Comparison of ENCODE assay signal across 15 mouse cellular contexts in genomic region chr16:20730293-20730711, GRCm38 (mm10). TPM values are rescaled to one million over a fixed set of nuclear protein-coding genes. Genes with fewer than 3 reads are reported as not detected.
DNase-seq lines count a peak whose midpoint lies in the region; ATAC-seq and TF ChIP-seq lines count a peak whose summit lies in the region.
"Had no signal": no experiment of that assay in that cellular context is flagged by ENCODE, and none has a peak within 500 bp of the region (broad histone marks: within the 10 kb centered on the region; RNA-seq: fewer than 3 reads in every experiment).

No protein-coding gene starts in this region.

- 0 out of 2 replicates have a peak overlapping the region, but pooled peaks have one; percentile 28 for H3K27ac ChIP-seq in left cerebral cortex, adult 2 months
- H3K27ac ChIP-seq in heart, embryonic 11.5 days (ENCODE audit: low read depth, low read length) = no peak overlapping the region
- H3K27ac ChIP-seq in forebrain, postnatal 0 days (ENCODE audit: low read depth, low read length) = no peak overlapping the region
- H3K27ac ChIP-seq: hindbrain, postnatal 0 days; limb, embryonic 15.5 days had no signal

- H3K4me2 ChIP-seq in myocyte (ENCODE audit: low read depth) = peak overlapping the region; percentile 38
- no peak overlapping the region for H3K4me2 ChIP-seq in heart, embryonic 11.5 days
- H3K4me2 ChIP-seq in forebrain, postnatal 0 days (ENCODE audit: low read depth) = no peak overlapping the region
- H3K4me2 ChIP-seq: limb, embryonic 15.5 days had no signal

- H3K27me3 ChIP-seq in myocyte (ENCODE audit: control insufficient read depth, insufficient read depth, insufficient read length) = no peaks in the 10 kb centered on the region
- H3K27me3 ChIP-seq in heart, embryonic 11.5 days (ENCODE audit: control insufficient read depth, insufficient read depth, low read length) = peaks cover 35% of the 10 kb centered on the region
- peaks cover 8% of the 10 kb centered on the region for H3K27me3 ChIP-seq in forebrain, postnatal 0 days (ENCODE audit: insufficient read depth, low read length)

- H3ac ChIP-seq in myocyte (ENCODE audit: control insufficient read depth, insufficient read length) = no peak overlapping the region

- ATAC-seq in heart, embryonic 11.5 days (replicated peaks; ENCODE audit: insufficient number of reproducible peaks, low FRiP score, low TSS enrichment) = no peak
- no peak for ATAC-seq in forebrain, postnatal 0 days
- ATAC-seq: hindbrain, postnatal 0 days had no signal

- intact Hi-C loops in left cerebral cortex, adult 2 months (cut with DNase I) = no loop called here

- 31% methylated on average over 5 of the region's 5 CpGs for WGBS in heart, embryonic 11.5 days (ENCODE audit: insufficient replicate concordance)
- 49% methylated on average over 5 of the region's 5 CpGs for WGBS in forebrain, postnatal 0 days

- H3K4me3 ChIP-seq in left cerebral cortex, adult 2 months = no peak overlapping the region
- no peak overlapping the region for H3K4me3 ChIP-seq in myocyte
- no peak overlapping the region for H3K4me3 ChIP-seq in heart, embryonic 11.5 days (ENCODE audit: low read depth, low read length)
- no peak overlapping the region for H3K4me3 ChIP-seq in forebrain, postnatal 0 days (ENCODE audit: low read depth, low read length)
- H3K4me3 ChIP-seq: limb, embryonic 15.5 days; megakaryocyte, embryonic 14.5 days had no signal

- H3K9ac ChIP-seq in heart, embryonic 11.5 days (ENCODE audit: low read depth, low read length) = no peak overlapping the region
- H3K9ac ChIP-seq in forebrain, postnatal 0 days = no peak overlapping the region
- H3K9ac ChIP-seq: limb, embryonic 15.5 days had no signal

- no peaks in the 10 kb centered on the region for H3K79me2 ChIP-seq in myocyte (ENCODE audit: control insufficient read depth, insufficient read depth)

- no peak for TF ChIP-seq POLR2A in myocyte (IDR thresholded peaks at IDR 0.05; ENCODE audit: insufficient read length, low read depth)

- H3K4me1 ChIP-seq in heart, embryonic 11.5 days (ENCODE audit: control insufficient read depth, insufficient read depth, low read length) = peaks cover 6% of the 10 kb centered on the region; the same call in 1 of the 2 replicates
- 0 out of 2 replicates have a peak, but pooled peaks cover 4% of the 10 kb centered on the region for H3K4me1 ChIP-seq in forebrain, postnatal 0 days (ENCODE audit: insufficient read depth)

- no peaks in the 10 kb centered on the region for H3K36me3 ChIP-seq in myocyte (ENCODE audit: control insufficient read depth, insufficient read depth)
- H3K36me3 ChIP-seq in heart, embryonic 11.5 days (ENCODE audit: control insufficient read depth, insufficient read depth, low read length) = no peaks in the 10 kb centered on the region
- H3K36me3 ChIP-seq in forebrain, postnatal 0 days (ENCODE audit: insufficient read depth) = no peaks in the 10 kb centered on the region
- H3K36me3 ChIP-seq: limb, embryonic 15.5 days had no signal

- no peak for TF ChIP-seq CTCF in left cerebral cortex, adult 2 months (IDR thresholded peaks at IDR 0.05)
- no peak for TF ChIP-seq CTCF in forebrain, postnatal 0 days (IDR thresholded peaks at IDR 0.05; ENCODE audit: low read depth)

- DNase-seq in left cerebral cortex, adult 2 months (ENCODE audit: extremely low spot score in 1 of 2, low spot score in 2 of 2) = no peak
- DNase-seq in left cerebral cortex, adult 11 months (ENCODE audit: low spot score) = no peak
- DNase-seq in adipocyte (ENCODE audit: low spot score) = peak; percentile 88
- peak; percentile 69 to 84 for DNase-seq in kidney, postnatal 25 days
- no peak for DNase-seq in spleen, postnatal 10 days (ENCODE audit: low spot score in 2 of 2)
- DNase-seq in forebrain, postnatal 0 days = no peak
- DNase-seq: adrenal gland, adult 2 months; gastrocnemius, postnatal 14 days; spleen, adult 18-20 months had no signal

- no peaks in the 10 kb centered on the region for H3K9me3 ChIP-seq in heart, embryonic 11.5 days (replicated peaks; ENCODE audit: control insufficient read depth, low read length)
- H3K9me3 ChIP-seq in forebrain, postnatal 0 days (ENCODE audit: low read length) = no peaks in the 10 kb centered on the region
- H3K9me3 ChIP-seq: limb, embryonic 15.5 days had no signal

TF ChIP-seq in myocyte, 11 proteins besides CTCF, POLR2A, EP300 and RAD21:
- no peak for TF ChIP-seq TCF12 (IDR thresholded peaks at IDR 0.05; ENCODE audit: insufficient read depth, poor library complexity, severe bottlenecking)
- no peak for TF ChIP-seq MYOG (IDR thresholded peaks at IDR 0.05; ENCODE audit: control insufficient read depth in 1 of 3, insufficient read depth in 1 of 3, insufficient read length in 2 of 3, low read depth in 2 of 3)
- no peak for TF ChIP-seq TCF3 (IDR thresholded peaks at IDR 0.05; ENCODE audit: insufficient read length, low read depth)
- no peak for TF ChIP-seq E2F4 (IDR thresholded peaks at IDR 0.05; ENCODE audit: insufficient read depth)
- no peak for TF ChIP-seq CEBPB (IDR thresholded peaks at IDR 0.05; ENCODE audit: insufficient read depth, poor library complexity, severe bottlenecking)
- no peak for TF ChIP-seq POLR2AphosphoS2 (IDR thresholded peaks at IDR 0.05; ENCODE audit: insufficient read length, low read depth)
TF ChIP-seq in myocyte: peak in this region for 0.

RNA-seq across cellular contexts. Expression of gene Chrd, which starts 2.6 kb away (rescaled TPM):
- total RNA-seq in left cerebral cortex, adult 2 months (2021) = 10 to 100 TPM; 50.5 to 56.3 TPM
- polyA plus RNA-seq in myocyte (2012; fragmentation: generic; extraction: Trizol) = 14.0 TPM
- 0.21 and 0.42 TPM in 2 replicates for polyA plus RNA-seq in heart, embryonic 11.5 days (2014; fragmentation: Nextera tagmentation; extraction: Ambion mirVana)
- total RNA-seq in forebrain, postnatal 0 days (2014; rRNA removed) = 15.8 and 15.9 TPM in 2 replicates
- polyA plus RNA-seq in forebrain, postnatal 0 days (2015; fragmentation: Nextera tagmentation; extraction: Ambion mirVana) = 3.4 and 3.6 TPM in 2 replicates
- total RNA-seq: MEL had no signal

RNA-seq across cellular contexts. Expression of gene Thpo, which starts 4.0 kb away (rescaled TPM):
- 1 to 10 TPM; 7.5 to 8.7 TPM for total RNA-seq in left cerebral cortex, adult 2 months (2021)
- 1.4 TPM for polyA plus RNA-seq in myocyte (2012; fragmentation: generic; extraction: Trizol)
- 0.49 TPM in 1 of 2 replicates, not detected in the other for polyA plus RNA-seq in heart, embryonic 11.5 days (2014; fragmentation: Nextera tagmentation; extraction: Ambion mirVana)
- 0.69 and 1.0 TPM in 2 replicates for total RNA-seq in forebrain, postnatal 0 days (2014; rRNA removed)
- polyA plus RNA-seq in forebrain, postnatal 0 days (2015; fragmentation: Nextera tagmentation; extraction: Ambion mirVana) = 0.51 and 0.52 TPM in 2 replicates
- total RNA-seq: MEL had no signal

RNA-seq across cellular contexts. Expression of gene Clcn2, which starts 12.8 kb away (rescaled TPM):
- total RNA-seq in left cerebral cortex, adult 2 months (2021) = 10 to 100 TPM; 74.8 to 79.3 TPM
- polyA plus RNA-seq in myocyte (2012; fragmentation: generic; extraction: Trizol) = 4.4 TPM
- 5.7 and 6.7 TPM in 2 replicates for polyA plus RNA-seq in heart, embryonic 11.5 days (2014; fragmentation: Nextera tagmentation; extraction: Ambion mirVana)
- total RNA-seq in forebrain, postnatal 0 days (2014; rRNA removed) = 41.9 and 47.9 TPM in 2 replicates
- 10.7 and 14.1 TPM in 2 replicates for polyA plus RNA-seq in forebrain, postnatal 0 days (2015; fragmentation: Nextera tagmentation; extraction: Ambion mirVana)

RNA-seq across cellular contexts. Expression of gene Polr2h, which starts 12.8 kb away (rescaled TPM):
- total RNA-seq in left cerebral cortex, adult 2 months (2021) = 10 to 100 TPM; 22.5 to 28.6 TPM
- 60.5 TPM for polyA plus RNA-seq in myocyte (2012; fragmentation: generic; extraction: Trizol)
- 65.0 and 65.9 TPM in 2 replicates for polyA plus RNA-seq in heart, embryonic 11.5 days (2014; fragmentation: Nextera tagmentation; extraction: Ambion mirVana)
- 43.7 and 55.3 TPM in 2 replicates for total RNA-seq in forebrain, postnatal 0 days (2014; rRNA removed)
- 87.4 and 103 TPM in 2 replicates for polyA plus RNA-seq in forebrain, postnatal 0 days (2015; fragmentation: Nextera tagmentation; extraction: Ambion mirVana)

RNA-seq across cellular contexts. Expression of gene Fam131a, which starts 37.3 kb away (rescaled TPM):
- total RNA-seq in left cerebral cortex, adult 2 months (2021) = 100 to 1,000 TPM; 320 to 343 TPM
- 0.62 TPM for polyA plus RNA-seq in myocyte (2012; fragmentation: generic; extraction: Trizol)
- 2.6 and 4.9 TPM in 2 replicates for polyA plus RNA-seq in heart, embryonic 11.5 days (2014; fragmentation: Nextera tagmentation; extraction: Ambion mirVana)
- 169 and 200 TPM in 2 replicates for total RNA-seq in forebrain, postnatal 0 days (2014; rRNA removed)
- 81.6 and 89.9 TPM in 2 replicates for polyA plus RNA-seq in forebrain, postnatal 0 days (2015; fragmentation: Nextera tagmentation; extraction: Ambion mirVana)
- total RNA-seq: MEL had no signal

Comparison
In these comparisons a context has a peak if more than half of its experiments do, and no peak if none do; other contexts are left out.
1. DNase-seq: peak in adipocyte (single experiment) and kidney, postnatal 25 days (2 of 2); none in left cerebral cortex, adult 2 months (0 of 2), left cerebral cortex, adult 11 months (single experiment), spleen, postnatal 10 days (0 of 2) and forebrain, postnatal 0 days (single experiment).